Mouse (Mus musculus) hindbrain, embryonic 14.5 days (tissue): ENCODE results near the gene Brf1. TPM values are rescaled to one million over a fixed set of nuclear protein-coding genes. Genes with fewer than 3 reads are reported as not detected.

Source experiments
- ATAC-seq: fragments of 200-750 bp; cut with Nextera tagmentation; 2 replicates; pipeline ENCODE4 v1.8.0; 2017; ENCODE audit warnings: moderate number of reproducible peaks, mild to moderate bottlenecking, moderate TSS enrichment, moderate library complexity; ENCODE audit not compliant: low FRiP score
- DNase-seq: peaks from one replicate; pipeline ENCODE4 v3.0.0-alpha.2; 2015; ENCODE audit warnings: low spot score
- H3K27ac ChIP-seq: fragments of 300-500 bp; sonication (generic); 2 replicates; pipeline ENCODE4 v1.5.1; 2014; ENCODE audit warnings: mild to moderate bottlenecking, moderate library complexity
- H3K27me3 ChIP-seq: fragments of 300-500 bp; sonication (generic); 2 replicates; pipeline ENCODE4 v1.6.1; 2014; ENCODE audit warnings: mild to moderate bottlenecking, low read length, mixed read lengths; ENCODE audit not compliant: control insufficient read depth, insufficient read depth
- H3K36me3 ChIP-seq: fragments of 300-500 bp; sonication (generic); replicated peaks from 2 replicates; pipeline ENCODE4 v1.6.1; 2014; ENCODE audit not compliant: control insufficient read depth, insufficient read depth
- H3K4me1 ChIP-seq: fragments of 300-500 bp; sonication (generic); replicated peaks from 2 replicates; pipeline ENCODE4 v1.6.1; 2014; ENCODE audit warnings: antibody characterized with exemption, low read length, mixed read lengths; ENCODE audit not compliant: control insufficient read depth, insufficient read depth
- H3K4me2 ChIP-seq: fragments of 300-500 bp; sonication (generic); replicated peaks from 2 replicates; pipeline ENCODE4 v1.6.1; 2014; ENCODE audit warnings: mild to moderate bottlenecking, moderate library complexity
- H3K4me3 ChIP-seq: fragments of 300-500 bp; sonication (generic); replicated peaks from 2 replicates; pipeline ENCODE4 v1.5.1; 2014; ENCODE audit warnings: mild to moderate bottlenecking, low read length
- H3K9ac ChIP-seq: fragments of 300-500 bp; sonication (generic); 2 replicates; pipeline ENCODE4 v1.6.1; 2014
- H3K9me3 ChIP-seq: fragments of 300-500 bp; sonication (generic); 2 replicates; pipeline ENCODE4 v1.6.1; 2016; ENCODE audit warnings: low read length; ENCODE audit not compliant: control insufficient read depth
- WGBS: fragments of 180-500 bp; shearing (Covaris S2); extraction: QIAGEN DNeasy Blood & Tissue Kit; methylation state at CpG from one replicate; pipeline ENCODE4 v1.1.7; 2014; 5-methylcytosine and 5-hydroxymethylcytosine counted together
- polyA plus RNA-seq: library from polyadenylated mRNA; unstranded; fragments of >200 nt; fragmentation: Nextera tagmentation; extraction: Ambion mirVana; gene quantifications from 2 replicates; pipeline ENCODE4 v1.2.1, GENCODE M21; 2014

Gene Brf1
- polyA plus RNA-seq, 1 experiment from 2014 or later = 46.3 TPM

DNA sequence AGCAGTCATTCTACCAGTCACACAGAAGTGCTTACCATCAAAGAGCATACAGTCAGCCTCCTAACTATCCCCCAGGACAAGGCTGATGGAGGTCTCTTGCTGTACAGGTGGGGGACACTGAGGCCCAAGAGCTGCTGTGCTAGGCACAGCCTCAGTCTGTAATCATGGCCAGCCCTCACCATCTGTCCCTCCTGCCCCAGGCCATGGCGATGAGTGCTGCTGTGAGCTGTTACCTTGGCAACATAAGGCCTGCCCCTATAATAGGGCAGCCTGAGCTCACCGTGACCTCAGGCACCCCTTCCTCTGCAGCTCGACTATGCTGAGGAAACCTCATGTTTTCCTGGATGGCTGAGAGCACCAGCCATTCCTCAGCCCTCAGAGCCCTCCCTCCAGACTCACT is 78.0 kb downstream of the Brf1 start:
- WGBS = 8% methylated on average over 3 of the region's 3 CpGs
- ATAC-seq (no peak), DNase-seq (no peak)
- no peaks in the 10 kb centered on the region for H3K9me3 ChIP-seq
- H3K4me2 ChIP-seq = no peak overlapping the region
- H3K9ac ChIP-seq = no peak overlapping the region
- H3K27ac ChIP-seq = no peak overlapping the region
- H3K4me3 ChIP-seq = no peak overlapping the region
- H3K36me3 ChIP-seq = peaks cover 11% of the 10 kb centered on the region
- H3K4me1 ChIP-seq = peaks cover 14% of the 10 kb centered on the region
- no peaks in the 10 kb centered on the region for H3K27me3 ChIP-seq

DNA sequence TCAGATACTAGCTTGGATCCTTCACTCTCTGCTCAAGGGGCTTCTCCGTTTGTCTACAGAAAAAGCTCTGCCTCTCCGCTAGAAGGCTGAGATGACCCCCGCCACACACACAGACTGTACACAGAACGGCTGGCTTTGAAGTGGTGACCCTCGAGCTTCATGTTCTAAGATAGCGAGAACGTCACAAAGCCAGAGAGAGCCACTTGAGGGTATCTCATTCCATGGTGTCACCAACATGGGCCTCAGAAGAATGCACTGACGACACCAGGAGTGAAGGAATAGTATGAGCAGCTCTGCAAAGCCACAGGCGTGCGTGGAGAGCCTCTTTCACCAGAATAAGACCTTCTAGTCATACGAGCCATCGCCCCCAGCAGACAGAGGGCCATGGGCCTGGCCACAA is 79.0 kb downstream of the Brf1 start:
- H3K4me1 ChIP-seq = peaks cover 4% of the 10 kb centered on the region; the same call in 1 of the 2 replicates
- peaks cover 19% of the 10 kb centered on the region for H3K36me3 ChIP-seq
- H3K4me2 ChIP-seq = no peak overlapping the region
- no peak overlapping the region for H3K9ac ChIP-seq
- no peak overlapping the region for H3K27ac ChIP-seq
- no peaks in the 10 kb centered on the region for H3K9me3 ChIP-seq
- 86% methylated on average over 12 of the region's 12 CpGs for WGBS
- ATAC-seq (no peak), DNase-seq (no peak)
- no peak overlapping the region for H3K4me3 ChIP-seq
- H3K27me3 ChIP-seq = no peaks in the 10 kb centered on the region

DNA sequence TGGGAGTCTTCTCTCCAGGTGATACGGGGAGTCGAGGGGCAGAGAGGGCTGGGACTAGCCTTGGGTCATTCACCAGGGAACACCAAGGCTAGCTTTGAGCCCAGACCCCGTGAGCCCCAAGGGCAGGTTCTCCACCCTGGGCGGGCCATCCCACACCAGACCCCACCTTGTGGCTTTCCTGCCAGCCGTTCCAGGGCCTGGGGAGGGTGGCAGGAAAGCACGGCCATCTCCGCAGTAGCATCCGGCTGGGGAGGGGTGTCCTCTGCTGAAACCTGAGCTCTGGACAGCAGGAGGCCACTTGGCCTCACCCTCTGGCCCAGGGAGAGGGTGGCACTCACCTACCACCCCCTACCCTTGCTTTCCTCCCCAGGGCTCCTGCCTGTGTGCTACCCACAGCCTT is 82.6 kb downstream of the Brf1 start:
- DNase-seq = no peak
- Histone ChIP-seq H3K4me2 (no peak overlapping the region), H3K4me1 (no peaks in the 10 kb centered on the region), H3K27me3 (no peaks in the 10 kb centered on the region), H3K9me3 (no peaks in the 10 kb centered on the region), H3K9ac (no peak overlapping the region), H3K4me3 (no peak overlapping the region), H3K36me3 (peaks cover 47% of the 10 kb centered on the region), H3K27ac (no peak overlapping the region)
- WGBS = 61% methylated on average over 8 of the region's 8 CpGs
- ATAC-seq = no peak

DNA sequence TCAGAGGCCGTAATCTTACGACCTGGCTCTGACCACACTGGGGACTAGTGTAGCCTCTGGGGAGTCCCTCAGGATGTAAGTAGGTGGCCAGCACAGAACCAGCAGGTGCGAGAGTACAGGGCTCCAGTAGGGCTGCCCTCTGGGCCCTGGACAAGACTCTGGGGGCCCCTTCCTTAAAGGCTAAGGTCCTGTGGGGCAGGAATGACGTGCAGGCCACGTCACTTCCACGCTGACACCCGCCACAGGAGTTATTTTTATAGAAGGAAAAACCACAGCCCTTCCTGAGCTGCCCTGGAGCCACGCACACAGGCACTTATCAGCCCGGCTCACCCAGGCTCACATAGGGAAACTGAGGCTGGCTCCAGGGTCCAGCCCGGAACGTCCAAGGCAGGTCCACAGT is 83.0 kb downstream of the Brf1 start:
- Histone ChIP-seq H3K36me3 (peaks cover 52% of the 10 kb centered on the region), H3K4me3 (no peak overlapping the region), H3K9ac (no peak overlapping the region), H3K4me2 (no peak overlapping the region), H3K27me3 (no peaks in the 10 kb centered on the region), H3K27ac (no peak overlapping the region), H3K9me3 (no peaks in the 10 kb centered on the region), H3K4me1 (no peaks in the 10 kb centered on the region)
- ATAC-seq (no peak), DNase-seq (no peak)
- WGBS = 82% methylated on average over 11 of the region's 11 CpGs

DNA sequence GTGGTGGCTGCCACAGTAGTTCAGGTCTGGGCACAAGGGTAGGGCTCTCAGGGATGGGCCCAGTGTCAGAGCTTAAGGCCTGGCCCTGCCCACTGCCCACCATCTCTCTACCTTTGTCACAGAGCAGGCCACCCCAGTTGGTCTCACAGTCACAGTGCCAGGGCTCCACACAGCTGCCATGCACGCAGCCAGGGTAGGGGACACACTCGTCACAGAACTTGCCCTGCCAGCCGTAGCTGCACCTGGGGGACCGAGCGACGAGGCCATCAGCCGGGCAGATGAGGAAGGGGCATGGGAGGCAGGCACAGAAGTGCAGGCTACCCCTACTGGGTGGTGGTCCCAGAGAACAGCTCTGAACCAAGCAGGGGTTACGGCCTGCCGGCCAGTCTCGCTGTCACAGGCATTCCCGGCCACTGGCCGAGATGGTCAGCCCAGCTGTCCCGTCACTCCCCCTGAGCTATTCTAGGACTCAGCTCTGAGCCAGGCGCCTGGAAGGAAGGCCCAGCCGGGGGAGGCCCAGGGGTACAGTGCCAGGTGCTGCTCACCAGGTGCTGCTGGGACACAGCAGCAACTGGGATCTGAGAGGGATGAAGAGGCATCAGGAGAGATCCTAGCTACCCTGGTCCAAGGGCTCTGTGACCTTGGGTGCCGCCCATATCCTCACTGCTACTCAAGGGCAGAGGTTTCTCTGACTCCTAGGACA is 83.7 kb downstream of the Brf1 start:
- 87% methylated on average over 16 of the region's 16 CpGs for WGBS
- H3K4me3 ChIP-seq = no peak overlapping the region
- H3K9ac ChIP-seq = no peak overlapping the region
- no peak for ATAC-seq
- peaks cover 58% of the 10 kb centered on the region for H3K36me3 ChIP-seq
- H3K4me1 ChIP-seq = no peaks in the 10 kb centered on the region
- H3K27me3 ChIP-seq = no peaks in the 10 kb centered on the region
- no peak overlapping the region for H3K4me2 ChIP-seq
- H3K27ac ChIP-seq = no peak overlapping the region
- H3K9me3 ChIP-seq = no peaks in the 10 kb centered on the region
- DNase-seq = no peak

DNA sequence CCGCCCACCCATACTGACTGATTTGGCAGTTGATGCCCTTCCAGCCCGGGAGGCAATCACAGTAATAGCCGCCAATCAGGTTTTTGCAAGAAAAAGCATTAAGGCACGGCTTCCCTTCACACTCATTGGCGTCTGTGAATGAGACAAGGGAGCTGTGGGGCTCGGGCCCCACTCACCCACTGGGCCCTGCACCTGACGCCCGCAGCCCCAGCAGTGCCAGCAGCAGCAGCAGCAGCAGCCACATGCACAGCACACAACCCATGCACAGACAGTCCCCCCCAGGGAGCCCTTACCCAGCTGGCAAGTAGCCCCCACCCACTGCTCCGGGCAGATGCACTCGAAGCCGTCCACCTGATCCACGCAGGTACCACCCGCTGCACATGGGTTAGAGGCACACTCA is 84.9 kb downstream of the Brf1 start:
- no peak for ATAC-seq
- no peak for DNase-seq
- no peak overlapping the region for H3K9ac ChIP-seq
- H3K4me3 ChIP-seq = no peak overlapping the region
- no peak overlapping the region for H3K4me2 ChIP-seq
- 57% methylated on average over 13 of the region's 13 CpGs for whole genome bisulfite sequencing
- H3K27ac ChIP-seq = no peak overlapping the region
- peaks cover 71% of the 10 kb centered on the region for H3K36me3 ChIP-seq
- no peaks in the 10 kb centered on the region for H3K27me3 ChIP-seq
- H3K9me3 ChIP-seq = no peaks in the 10 kb centered on the region
- H3K4me1 ChIP-seq = no peaks in the 10 kb centered on the region

DNA sequence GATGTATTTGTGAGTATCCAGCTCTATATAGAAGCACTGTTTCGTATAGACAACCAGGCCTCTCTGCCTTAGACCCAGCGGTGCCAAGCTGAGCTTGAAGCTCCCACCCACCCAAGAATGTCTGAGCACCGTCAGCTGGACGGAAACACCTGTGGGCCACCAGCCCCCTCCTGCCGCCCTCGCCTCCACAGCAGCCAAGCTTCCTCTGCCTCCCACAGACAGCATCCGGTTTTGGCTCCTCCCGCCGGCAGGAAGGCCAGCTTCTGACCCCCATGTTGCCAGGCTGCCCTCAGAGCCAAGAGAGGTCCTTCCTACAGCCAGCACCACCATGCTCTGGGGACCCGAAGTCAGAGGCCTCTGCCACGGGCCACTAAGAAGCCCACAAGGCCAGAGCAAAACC is 86.0 kb downstream of the Brf1 start:
- ATAC-seq = no peak
- H3K27ac ChIP-seq = no peak overlapping the region

DNA sequence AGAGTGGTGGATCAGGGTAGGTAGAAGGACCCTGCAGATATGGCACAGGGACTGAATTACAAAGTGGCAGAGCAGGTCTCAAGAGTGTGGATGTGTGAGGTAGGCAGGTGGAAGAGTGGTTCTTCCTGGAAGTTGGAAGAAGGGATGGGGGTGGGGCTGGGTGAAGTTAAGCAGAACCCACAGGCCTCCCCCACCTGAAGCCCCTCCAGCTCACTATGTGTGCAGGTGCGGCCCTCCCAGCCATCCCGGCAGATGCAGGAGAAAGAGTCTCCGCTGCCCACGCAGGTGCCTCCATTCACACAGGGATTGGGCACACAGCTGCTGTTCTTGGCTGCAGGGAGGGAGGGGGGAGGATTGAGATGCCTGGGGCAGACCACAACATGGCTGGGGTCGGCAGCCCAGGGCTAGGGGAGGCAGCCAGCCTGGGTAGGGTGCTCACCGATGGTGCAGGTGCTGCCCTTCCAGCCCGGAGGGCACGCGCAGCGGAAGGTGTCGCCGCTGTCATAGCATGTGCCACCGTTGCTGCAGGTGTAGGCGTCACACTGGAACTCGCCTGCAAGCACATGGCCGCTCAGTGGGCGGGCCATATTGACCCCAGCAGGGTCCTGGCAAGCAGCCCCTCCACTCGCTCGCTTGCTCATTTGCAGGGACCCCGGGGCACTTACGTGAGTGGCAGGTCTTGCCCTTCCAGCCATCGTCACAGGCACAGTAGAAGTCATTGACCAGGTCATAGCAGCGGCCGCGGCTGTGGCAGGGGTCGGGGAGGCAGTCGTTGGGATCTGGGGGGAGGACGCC is 87.4 kb downstream of the Brf1 start:
- WGBS = 81% methylated on average over 28 of the region's 28 CpGs
- DNase-seq (no peak), ATAC-seq (no peak)
- Histone ChIP-seq H3K4me1 (no peaks in the 10 kb centered on the region), H3K9ac (no peak overlapping the region), H3K9me3 (no peaks in the 10 kb centered on the region), H3K4me2 (no peak overlapping the region), H3K4me3 (no peak overlapping the region), H3K36me3 (peaks cover 86% of the 10 kb centered on the region), H3K27ac (no peak overlapping the region), H3K27me3 (no peaks in the 10 kb centered on the region)

More for the DNA sequence above, 86.0 kb downstream of the Brf1 start:
- H3K4me3 ChIP-seq = no peak overlapping the region
- WGBS = 84% methylated on average over 11 of the region's 11 CpGs
- H3K36me3 ChIP-seq = peaks cover 72% of the 10 kb centered on the region
- no peak overlapping the region for H3K4me2 ChIP-seq
- no peaks in the 10 kb centered on the region for H3K9me3 ChIP-seq
- H3K9ac ChIP-seq = no peak overlapping the region
- H3K27me3 ChIP-seq = no peaks in the 10 kb centered on the region
- no peak for DNase-seq
- no peaks in the 10 kb centered on the region for H3K4me1 ChIP-seq

DNA sequence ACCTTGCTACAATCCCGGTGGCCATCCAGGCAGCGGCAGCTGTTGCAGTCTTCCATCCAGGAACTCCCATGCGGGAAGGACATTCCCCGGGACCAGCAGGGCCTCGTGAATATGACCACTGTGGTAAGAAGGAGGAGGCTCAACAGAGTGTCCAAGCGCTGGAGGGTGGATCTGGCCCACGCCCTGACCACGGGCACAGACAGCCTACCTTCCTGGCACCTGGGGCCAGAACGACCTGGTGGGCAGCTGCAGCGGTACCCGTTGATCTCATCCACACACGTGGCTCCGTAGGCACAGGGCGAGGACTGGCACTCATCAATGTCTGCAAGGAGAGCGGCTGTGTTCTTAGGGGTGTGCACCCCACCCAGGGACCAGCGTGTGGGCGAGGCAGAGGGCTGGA is 88.8 kb downstream of the Brf1 start:
- H3K27ac ChIP-seq = no peak overlapping the region
- no peaks in the 10 kb centered on the region for H3K27me3 ChIP-seq
- no peaks in the 10 kb centered on the region for H3K4me1 ChIP-seq
- H3K9me3 ChIP-seq = no peaks in the 10 kb centered on the region
- ATAC-seq = no peak
- no peak for DNase-seq
- no peak overlapping the region for H3K9ac ChIP-seq
- no peak overlapping the region for H3K4me2 ChIP-seq
- WGBS = 95% methylated on average over 17 of the region's 17 CpGs
- H3K4me3 ChIP-seq = no peak overlapping the region
- peaks cover 84% of the 10 kb centered on the region for H3K36me3 ChIP-seq
